Mouse (Mus musculus) liver, adult 2 months (tissue): ENCODE measurements around the gene Hoxb3.

Experiments used
- CTCF ChIP-seq: fragments of 200-500 bp; IDR thresholded peaks from 2 replicates; pipeline ENCODE4 v1.5.1; 2011; ENCODE audit warnings: low read depth, low read length, control low read depth
- POLR2A ChIP-seq: fragments of 200-500 bp; IDR thresholded peaks from 2 replicates; pipeline ENCODE4 v1.6.1; 2011; ENCODE audit warnings: low read length, control low read depth; ENCODE audit not compliant: insufficient read depth; ENCODE audit errors: extremely low read depth

DNA sequence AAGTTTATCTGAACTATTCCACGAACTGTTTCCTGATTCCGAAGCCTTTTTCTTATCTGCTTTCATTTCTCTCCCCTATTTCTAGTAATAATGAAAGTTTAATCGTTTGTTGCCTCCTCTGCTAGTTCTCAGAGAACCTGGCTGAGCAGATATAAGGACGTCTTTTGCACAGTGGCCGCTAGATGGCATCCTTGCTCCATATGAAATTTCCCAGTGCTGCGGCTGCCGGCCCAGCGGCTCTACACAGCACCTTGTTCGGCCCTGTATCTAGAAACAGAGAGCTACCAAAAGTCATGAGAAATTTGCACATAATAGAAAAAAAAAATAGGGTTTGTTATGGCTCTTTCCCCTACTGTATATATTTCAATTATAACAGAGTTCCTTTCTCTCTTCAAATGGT is 44.4 kb upstream of the Hoxb3 start:
- TF ChIP-seq POLR2A (no peak), CTCF (peak; percentile 84)
